Mouse (Mus musculus): Measurements from ENCODE around the gene Usp44. TPM values are rescaled to one million over a fixed set of nuclear protein-coding genes. Genes with fewer than 3 reads are reported as not detected.

Usp44 gene
- polyA plus RNA-seq, 1 experiment from 2014 or later: 2.4 TPM

GRCm38 (mm10) chr10:93868401-93868800, 37.0 kb downstream of the Usp44 start:
- 91% methylated on average over 7 of the region's 7 CpGs for WGBS (ENCODE audit: insufficient replicate concordance)
- DNase-seq: no peak

GRCm38 (mm10) chr10:93868886-93869285, 37.5 kb downstream of the Usp44 start:
- H3K4me1 ChIP-seq (replicated peaks): no peaks in the 10 kb centered on the region
- H3K27me3 ChIP-seq: no peaks in the 10 kb centered on the region
- no peak overlapping the region for H3K9ac ChIP-seq
- H3K4me3 ChIP-seq (replicated peaks): no peak overlapping the region
- H3K27ac ChIP-seq: no peak overlapping the region
- 79% methylated on average over 4 of the region's 4 CpGs for WGBS (ENCODE audit: insufficient replicate concordance)
- no peaks in the 10 kb centered on the region for H3K9me3 ChIP-seq (replicated peaks)
- ATAC-seq (ENCODE audit: low read depth) (no peak), DNase-seq (no peak)
- peaks cover 96% of the 10 kb centered on the region for H3K36me3 ChIP-seq
- H3K4me2 ChIP-seq: no peak overlapping the region

More at GRCm38 (mm10) chr10:93868401-93868800, 37.0 kb downstream of the Usp44 start:
- no peaks in the 10 kb centered on the region for H3K4me1 ChIP-seq (replicated peaks)
- H3K9ac ChIP-seq: no peak overlapping the region
- no peaks in the 10 kb centered on the region for H3K9me3 ChIP-seq (replicated peaks)
- H3K27me3 ChIP-seq: no peaks in the 10 kb centered on the region
- peaks cover 96% of the 10 kb centered on the region for H3K36me3 ChIP-seq
- no peak overlapping the region for H3K27ac ChIP-seq
- no peak for ATAC-seq (ENCODE audit: low read depth)
- H3K4me3 ChIP-seq (replicated peaks): no peak overlapping the region
- H3K4me2 ChIP-seq: no peak overlapping the region

GRCm38 (mm10) chr10:93876772-93877171, 45.4 kb downstream of the Usp44 start:
- no peaks in the 10 kb centered on the region for H3K9me3 ChIP-seq (replicated peaks)
- H3K9ac ChIP-seq: no peak overlapping the region
- H3K4me2 ChIP-seq: no peak overlapping the region
- ATAC-seq (ENCODE audit: low read depth) (no peak), DNase-seq (no peak)
- H3K4me1 ChIP-seq (replicated peaks): peaks cover 13% of the 10 kb centered on the region; the same call in 1 of the 2 replicates
- WGBS (ENCODE audit: insufficient replicate concordance): 84% methylated on average over 1 of the region's 1 CpGs
- no peaks in the 10 kb centered on the region for H3K27me3 ChIP-seq
- peaks cover 86% of the 10 kb centered on the region for H3K36me3 ChIP-seq
- no peak overlapping the region for H3K27ac ChIP-seq
- no peak overlapping the region for H3K4me3 ChIP-seq (replicated peaks)

- Histone ChIP-seq H3K9ac (no peak overlapping the region), H3K9me3 (replicated peaks) (no peaks in the 10 kb centered on the region), H3K4me1 (replicated peaks) (peaks cover 31% of the 10 kb centered on the region), H3K36me3 (peaks cover 79% of the 10 kb centered on the region), H3K4me3 (replicated peaks) (no peak overlapping the region), H3K27me3 (no peaks in the 10 kb centered on the region), H3K27ac (no peak overlapping the region), H3K4me2 (no peak overlapping the region)
- no peak for DNase-seq
- no peak for ATAC-seq (ENCODE audit: low read depth)
- 89% methylated on average over 4 of the region's 4 CpGs for WGBS (ENCODE audit: insufficient replicate concordance)
Measured at GRCm38 (mm10) chr10:93878732-93879131, 47.4 kb downstream of the Usp44 start.

GRCm38 (mm10) chr10:93881918-93882317, 50.6 kb downstream of the Usp44 start:
- no peak overlapping the region for H3K4me3 ChIP-seq (replicated peaks)
- no peaks in the 10 kb centered on the region for H3K27me3 ChIP-seq
- DNase-seq (no peak), ATAC-seq (ENCODE audit: low read depth) (no peak)
- no peaks in the 10 kb centered on the region for H3K9me3 ChIP-seq (replicated peaks)
- H3K9ac ChIP-seq: no peak overlapping the region
- H3K27ac ChIP-seq: 0 out of 2 replicates have a peak overlapping the region, but pooled peaks have one; percentile 54
- H3K36me3 ChIP-seq: peaks cover 82% of the 10 kb centered on the region
- peaks cover 63% of the 10 kb centered on the region for H3K4me1 ChIP-seq (replicated peaks)
- H3K4me2 ChIP-seq: no peak overlapping the region

- Histone ChIP-seq H3K4me3 (replicated peaks) (peak overlapping the region; percentile 22; the same call in 1 of the 2 replicates), H3K27me3 (no peaks in the 10 kb centered on the region), H3K9ac (peak overlapping the region; percentile 52), H3K36me3 (peaks cover 83% of the 10 kb centered on the region), H3K4me2 (peak overlapping the region; percentile 58), H3K4me1 (replicated peaks) (peaks cover 71% of the 10 kb centered on the region), H3K9me3 (replicated peaks) (no peaks in the 10 kb centered on the region), H3K27ac (peak overlapping the region; percentile 92)
- ATAC-seq (ENCODE audit: low read depth) (peak; percentile 98), DNase-seq (peak; percentile 66)
- 32% methylated on average over 8 of the region's 8 CpGs for WGBS (ENCODE audit: insufficient replicate concordance)
Measured at GRCm38 (mm10) chr10:93882738-93883364, 51.5 kb downstream of the Usp44 start.

- Histone ChIP-seq H3K36me3 (peaks cover 57% of the 10 kb centered on the region), H3K9ac (peak overlapping the region; percentile 99; the same call in 1 of the 2 replicates), H3K4me3 (replicated peaks) (peak overlapping the region; percentile 97), H3K4me2 (peak overlapping the region; percentile 88), H3K27ac (peak overlapping the region; percentile 64), H3K4me1 (replicated peaks) (peaks cover 73% of the 10 kb centered on the region), H3K27me3 (no peaks in the 10 kb centered on the region), H3K9me3 (replicated peaks) (no peaks in the 10 kb centered on the region)
- whole genome bisulfite sequencing (ENCODE audit: insufficient replicate concordance): 69% methylated on average over 14 of the region's 14 CpGs
- DNase-seq (no peak), ATAC-seq (ENCODE audit: low read depth) (no peak)
Measured at GRCm38 (mm10) chr10:93885839-93886477, 54.6 kb downstream of the Usp44 start.

- H3K9ac ChIP-seq: peak overlapping the region; percentile 99
- peak overlapping the region; percentile 97 for H3K4me3 ChIP-seq (replicated peaks)
- H3K36me3 ChIP-seq: peaks cover 43% of the 10 kb centered on the region
- H3K4me2 ChIP-seq: peak overlapping the region; percentile 88
- no peak for DNase-seq
- H3K27ac ChIP-seq: peak overlapping the region; percentile 97
- no peaks in the 10 kb centered on the region for H3K27me3 ChIP-seq
- peaks cover 81% of the 10 kb centered on the region for H3K4me1 ChIP-seq (replicated peaks)
- no peak for ATAC-seq (ENCODE audit: low read depth)
- WGBS (ENCODE audit: insufficient replicate concordance): 4% methylated on average over 10 of the region's 10 CpGs
- no peaks in the 10 kb centered on the region for H3K9me3 ChIP-seq (replicated peaks)
Measured at GRCm38 (mm10) chr10:93888590-93888934, 57.2 kb downstream of the Usp44 start.

GRCm38 (mm10) chr10:93888935-93889578, 57.7 kb downstream of the Usp44 start:
- H3K9ac ChIP-seq: peak overlapping the region; percentile 99
- DNase-seq (no peak), ATAC-seq (ENCODE audit: low read depth) (0 out of 2 replicates have a peak, but pooled peaks have one; percentile 4)
- H3K4me3 ChIP-seq (replicated peaks): peak overlapping the region; percentile 97
- H3K9me3 ChIP-seq (replicated peaks): no peaks in the 10 kb centered on the region
- peak overlapping the region; percentile 97 for H3K27ac ChIP-seq
- H3K36me3 ChIP-seq: peaks cover 39% of the 10 kb centered on the region
- no peaks in the 10 kb centered on the region for H3K27me3 ChIP-seq
- under 1% methylated on average over 38 of the region's 38 CpGs for WGBS (ENCODE audit: insufficient replicate concordance)
- H3K4me1 ChIP-seq (replicated peaks): peaks cover 81% of the 10 kb centered on the region
- H3K4me2 ChIP-seq: peak overlapping the region; percentile 88

- peak overlapping the region; percentile 97 for H3K27ac ChIP-seq
- 1% methylated on average over 30 of the region's 30 CpGs for WGBS (ENCODE audit: insufficient replicate concordance)
- peak; percentile 82 for ATAC-seq (ENCODE audit: low read depth)
- peak overlapping the region; percentile 88 for H3K4me2 ChIP-seq
- H3K4me1 ChIP-seq (replicated peaks): peaks cover 81% of the 10 kb centered on the region
- no peaks in the 10 kb centered on the region for H3K9me3 ChIP-seq (replicated peaks)
- no peaks in the 10 kb centered on the region for H3K27me3 ChIP-seq
- peak; percentile 76 for DNase-seq
- peak overlapping the region; percentile 97 for H3K4me3 ChIP-seq (replicated peaks)
- peak overlapping the region; percentile 99 for H3K9ac ChIP-seq
- H3K36me3 ChIP-seq: peaks cover 34% of the 10 kb centered on the region
Measured at GRCm38 (mm10) chr10:93889579-93889950, 58.2 kb downstream of the Usp44 start.

- WGBS (ENCODE audit: insufficient replicate concordance): 2% methylated on average over 22 of the region's 22 CpGs
- no peak for ATAC-seq (ENCODE audit: low read depth)
- Histone ChIP-seq H3K4me3 (replicated peaks) (peak overlapping the region; percentile 97), H3K27ac (peak overlapping the region; percentile 97), H3K4me1 (replicated peaks) (peaks cover 81% of the 10 kb centered on the region), H3K36me3 (peaks cover 30% of the 10 kb centered on the region), H3K9me3 (replicated peaks) (no peaks in the 10 kb centered on the region), H3K27me3 (no peaks in the 10 kb centered on the region), H3K9ac (peak overlapping the region; percentile 99), H3K4me2 (peak overlapping the region; percentile 88)
- no peak for DNase-seq
Measured at GRCm38 (mm10) chr10:93889976-93890375, 58.6 kb downstream of the Usp44 start.

Data from liver, embryonic 13.5 days (tissue).